Mouse (Mus musculus) midbrain, embryonic 14.5 days (tissue): ENCODE measurements at regions not wholly inside any gene's neighbourhood (a gene's known extent, or its start where the extent isn't known, plus 50 kb on each side); places are given as distances from the start of the nearest gene placed in this dataset.

Experiments
- ATAC-seq: fragments of 200-750 bp; cut with Nextera tagmentation; 2 replicates; pipeline ENCODE4 v1.8.0; 2017; ENCODE audit warnings: moderate number of reproducible peaks, moderate library complexity; ENCODE audit not compliant: low FRiP score, low TSS enrichment
- DNase-seq: peaks from one replicate; pipeline ENCODE4 v3.0.0-alpha.2; 2015
- H3K27ac ChIP-seq: fragments of 300-500 bp; sonication (generic); replicated peaks from 2 replicates; pipeline ENCODE4 v1.5.1; 2014; ENCODE audit warnings: mild to moderate bottlenecking, low read depth, low read length, moderate library complexity
- H3K27me3 ChIP-seq: fragments of 300-500 bp; sonication (generic); 2 replicates; pipeline ENCODE4 v1.6.1; 2014; ENCODE audit warnings: low read length, control low read depth, mixed read lengths; ENCODE audit not compliant: control insufficient read depth, insufficient read depth
- H3K36me3 ChIP-seq: fragments of 300-500 bp; sonication (generic); 2 replicates; pipeline ENCODE4 v1.6.1; 2014; ENCODE audit warnings: low read length, control low read depth; ENCODE audit not compliant: control insufficient read depth, insufficient read depth
- H3K4me1 ChIP-seq: fragments of 300-500 bp; sonication (generic); 2 replicates; pipeline ENCODE4 v1.6.1; 2014; ENCODE audit warnings: mild to moderate bottlenecking, antibody characterized with exemption, low read length, control low read depth; ENCODE audit not compliant: control insufficient read depth, insufficient read depth
- H3K4me2 ChIP-seq: fragments of 300-500 bp; sonication (generic); 2 replicates; pipeline ENCODE4 v1.6.1; 2014; ENCODE audit warnings: mild to moderate bottlenecking, low read length, moderate library complexity
- H3K4me3 ChIP-seq: fragments of 300-500 bp; sonication (generic); replicated peaks from 2 replicates; pipeline ENCODE4 v1.5.1; 2014; ENCODE audit warnings: low read depth, low read length
- H3K9ac ChIP-seq: fragments of 300-500 bp; sonication (generic); replicated peaks from 2 replicates; pipeline ENCODE4 v1.6.1; 2014; ENCODE audit warnings: mild to moderate bottlenecking, low read length, moderate library complexity
- H3K9me3 ChIP-seq: fragments of 300-500 bp; sonication (generic); 2 replicates; pipeline ENCODE4 v1.6.1; 2016; ENCODE audit warnings: low read length, control low read depth, mixed read lengths; ENCODE audit not compliant: control insufficient read depth
- WGBS: fragments of 180-500 bp; shearing (Covaris S2); extraction: QIAGEN DNeasy Blood & Tissue Kit; methylation state at CpG from one replicate; pipeline ENCODE4 v1.1.7; 2014; 5-methylcytosine and 5-hydroxymethylcytosine counted together

DNA sequence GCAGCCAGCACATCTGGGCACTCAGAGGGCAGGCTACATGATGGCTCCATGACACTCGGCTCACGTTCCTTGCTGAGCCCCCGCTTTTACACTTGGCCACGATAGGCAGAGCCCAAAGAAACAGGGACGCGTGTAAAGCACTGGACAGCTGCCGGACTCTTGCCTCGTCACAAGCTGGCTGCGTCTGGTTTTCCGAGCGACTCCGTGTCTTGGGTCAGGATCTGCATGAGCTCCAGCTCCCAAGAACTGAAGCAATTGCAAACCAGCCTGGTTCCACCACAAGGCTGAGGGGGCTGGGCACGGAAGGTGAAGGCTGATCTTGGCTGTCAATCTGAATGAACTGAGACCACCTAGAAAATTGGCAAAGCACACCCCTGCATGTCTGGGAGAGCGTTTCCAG lies 65.1 kb upstream of the Zfp423 start:
- H3K4me3 ChIP-seq: no peak overlapping the region
- no peaks in the 10 kb centered on the region for H3K9me3 ChIP-seq
- WGBS: 89% methylated on average over 14 of the region's 14 CpGs
- no peaks in the 10 kb centered on the region for H3K27me3 ChIP-seq
- ATAC-seq (no peak), DNase-seq (no peak)
- H3K4me2 ChIP-seq: no peak overlapping the region
- no peaks in the 10 kb centered on the region for H3K36me3 ChIP-seq
- no peak overlapping the region for H3K9ac ChIP-seq
- H3K27ac ChIP-seq: no peak overlapping the region
- H3K4me1 ChIP-seq: peaks cover 10% of the 10 kb centered on the region; the same call in 1 of the 2 replicates

DNA sequence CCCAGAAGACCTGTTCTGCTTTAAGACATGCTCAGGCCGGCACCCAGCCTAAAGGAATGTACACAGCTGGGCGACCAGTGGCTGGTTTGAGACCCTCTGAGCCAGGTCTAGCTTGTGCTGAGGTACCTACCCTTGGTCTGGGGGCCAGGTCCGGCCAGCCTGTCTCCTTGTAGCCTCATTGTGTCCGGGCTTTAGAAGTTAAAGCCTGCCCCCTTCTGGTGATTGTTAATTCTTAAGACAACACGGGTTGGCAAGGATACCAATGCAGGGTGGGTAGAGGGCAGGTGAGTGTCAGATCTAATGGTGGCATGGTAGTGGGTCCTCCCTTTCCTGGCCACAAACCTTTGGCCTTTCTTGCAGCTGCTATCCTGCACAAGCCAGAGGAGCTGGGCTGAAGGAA lies 64.0 kb upstream of the Zfp423 start:
- DNase-seq (peak; percentile 91), ATAC-seq (peak; percentile 70; the same call in 1 of the 2 replicates)
- peaks cover 1% of the 10 kb centered on the region; the same call in 1 of the 2 replicates for H3K9me3 ChIP-seq
- no peaks in the 10 kb centered on the region for H3K36me3 ChIP-seq
- no peak overlapping the region for H3K9ac ChIP-seq
- H3K4me3 ChIP-seq: no peak overlapping the region
- peaks cover 10% of the 10 kb centered on the region; the same call in 1 of the 2 replicates for H3K4me1 ChIP-seq
- no peak overlapping the region for H3K27ac ChIP-seq
- no peaks in the 10 kb centered on the region for H3K27me3 ChIP-seq
- WGBS: 13% methylated on average over 5 of the region's 5 CpGs
- no peak overlapping the region for H3K4me2 ChIP-seq

DNA sequence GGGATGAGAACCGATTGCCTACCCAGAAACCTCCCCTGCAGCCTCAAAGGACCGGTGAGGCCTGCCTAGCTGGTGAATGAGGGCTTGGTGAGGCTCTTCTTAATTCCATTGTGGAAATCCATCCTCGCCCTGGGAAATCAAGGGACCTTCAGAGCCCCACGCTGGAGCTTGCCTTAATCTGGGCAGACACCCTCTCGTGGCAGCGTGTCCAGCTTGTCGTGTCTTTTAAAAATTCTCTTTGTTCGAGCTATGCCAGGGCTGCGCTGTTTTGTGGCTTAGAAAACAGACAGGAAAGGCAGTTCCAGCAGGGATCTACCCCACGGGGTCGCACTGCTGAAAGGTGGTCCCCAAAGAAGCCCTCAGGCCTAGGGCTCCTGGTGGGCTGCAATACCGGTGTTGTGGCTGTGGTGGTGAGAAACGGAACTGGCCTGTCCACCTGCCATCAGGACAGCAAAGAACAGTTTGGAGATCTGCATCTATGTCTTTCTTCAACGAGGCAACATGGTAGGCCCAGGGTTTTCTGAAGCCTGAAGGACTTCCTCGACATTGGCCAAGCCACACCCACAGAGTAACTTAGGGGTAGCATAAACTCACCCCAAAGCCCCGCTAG lies 63.5 kb upstream of the Zfp423 start:
- Histone ChIP-seq H3K4me2 (no peak overlapping the region), H3K27me3 (no peaks in the 10 kb centered on the region), H3K4me1 (peaks cover 10% of the 10 kb centered on the region; the same call in 1 of the 2 replicates), H3K27ac (0 out of 2 replicates have a peak overlapping the region, but pooled peaks have one; percentile 37), H3K9ac (peak overlapping the region; percentile 26; the same call in 1 of the 2 replicates), H3K36me3 (no peaks in the 10 kb centered on the region), H3K4me3 (no peak overlapping the region), H3K9me3 (peaks cover 4% of the 10 kb centered on the region)
- DNase-seq (peak; percentile 63), ATAC-seq (0 out of 2 replicates have a peak, but pooled peaks have one; percentile 27)
- 34% methylated on average over 16 of the region's 16 CpGs for whole genome bisulfite sequencing

DNA sequence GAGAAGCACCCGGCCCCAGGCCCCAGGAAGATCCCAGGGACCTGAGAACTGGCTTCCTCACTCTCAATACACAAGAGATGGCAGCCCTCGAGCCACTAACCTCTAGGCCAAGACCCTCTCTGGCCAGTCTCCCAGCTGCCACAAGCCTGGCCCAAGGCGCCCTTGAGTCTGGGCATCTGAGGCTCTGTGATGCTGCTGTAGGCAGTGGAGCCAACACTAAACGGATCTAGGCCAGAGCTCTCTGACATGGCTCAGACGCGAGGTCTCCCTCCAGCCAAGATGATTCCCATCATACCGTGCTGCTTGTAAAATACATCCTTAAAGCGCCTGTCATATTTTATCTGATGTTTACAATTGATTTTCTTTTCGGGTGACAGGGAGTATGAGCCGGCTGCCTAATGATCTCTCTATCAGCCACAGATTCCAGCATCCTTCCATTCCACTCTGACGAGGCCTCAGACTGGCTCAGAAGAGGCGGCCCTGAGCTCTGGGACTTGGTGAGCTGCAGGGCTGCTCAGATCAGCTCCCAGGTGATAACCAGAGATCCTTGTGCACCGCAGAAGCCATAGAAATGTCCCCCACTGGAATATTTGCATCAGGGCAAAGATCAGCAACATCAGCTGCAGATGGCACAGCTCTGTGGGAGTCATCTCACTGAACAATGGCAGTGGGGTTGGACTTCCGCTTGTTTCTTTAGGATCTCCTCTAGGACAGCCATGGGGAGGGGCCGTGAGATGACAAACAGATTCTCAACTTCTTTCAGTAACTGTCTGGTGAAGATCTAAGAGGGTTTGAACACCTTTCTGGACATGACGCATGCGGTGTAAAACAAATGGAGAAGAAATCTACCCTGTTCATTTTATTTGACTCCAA lies 60.1 kb upstream of the Zfp423 start:
- peak; percentile 35 for DNase-seq
- Histone ChIP-seq H3K27ac (0 out of 2 replicates have a peak overlapping the region, but pooled peaks have one; percentile 41), H3K4me3 (no peak overlapping the region), H3K9ac (no peak overlapping the region), H3K4me2 (no peak overlapping the region), H3K4me1 (peaks cover 10% of the 10 kb centered on the region; the same call in 1 of the 2 replicates), H3K9me3 (peaks cover 4% of the 10 kb centered on the region), H3K27me3 (no peaks in the 10 kb centered on the region), H3K36me3 (no peaks in the 10 kb centered on the region)
- no peak for ATAC-seq
- WGBS: 62% methylated on average over 17 of the region's 17 CpGs

DNA sequence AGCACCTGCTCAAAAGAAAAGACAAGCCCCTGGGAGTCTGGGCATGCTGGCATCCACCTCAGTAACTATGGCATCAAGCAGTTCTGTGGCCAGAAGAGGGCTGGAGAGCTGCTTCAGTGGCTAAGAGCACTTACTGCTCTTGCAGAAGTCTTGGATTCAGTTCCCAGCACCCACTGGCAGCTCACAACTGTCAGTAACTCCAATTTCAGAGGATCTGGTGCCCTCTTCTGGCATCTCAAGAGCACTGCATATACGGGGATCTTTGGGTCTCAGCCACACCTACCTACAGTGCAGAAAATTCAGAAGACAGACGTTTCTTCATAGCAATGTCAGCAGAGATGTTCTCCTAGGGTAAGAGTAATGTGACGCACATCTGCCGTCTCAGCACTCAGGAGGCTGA lies 59.1 kb upstream of the Zfp423 start:
- peaks cover 10% of the 10 kb centered on the region; the same call in 1 of the 2 replicates for H3K4me1 ChIP-seq
- no peak overlapping the region for H3K9ac ChIP-seq
- H3K27ac ChIP-seq: no peak overlapping the region
- no peak for DNase-seq
- H3K9me3 ChIP-seq: peaks cover 4% of the 10 kb centered on the region
- no peaks in the 10 kb centered on the region for H3K27me3 ChIP-seq
- no peak for ATAC-seq
- WGBS: 94% methylated on average over 4 of the region's 4 CpGs
- H3K36me3 ChIP-seq: no peaks in the 10 kb centered on the region
- no peak overlapping the region for H3K4me3 ChIP-seq
- no peak overlapping the region for H3K4me2 ChIP-seq

DNA sequence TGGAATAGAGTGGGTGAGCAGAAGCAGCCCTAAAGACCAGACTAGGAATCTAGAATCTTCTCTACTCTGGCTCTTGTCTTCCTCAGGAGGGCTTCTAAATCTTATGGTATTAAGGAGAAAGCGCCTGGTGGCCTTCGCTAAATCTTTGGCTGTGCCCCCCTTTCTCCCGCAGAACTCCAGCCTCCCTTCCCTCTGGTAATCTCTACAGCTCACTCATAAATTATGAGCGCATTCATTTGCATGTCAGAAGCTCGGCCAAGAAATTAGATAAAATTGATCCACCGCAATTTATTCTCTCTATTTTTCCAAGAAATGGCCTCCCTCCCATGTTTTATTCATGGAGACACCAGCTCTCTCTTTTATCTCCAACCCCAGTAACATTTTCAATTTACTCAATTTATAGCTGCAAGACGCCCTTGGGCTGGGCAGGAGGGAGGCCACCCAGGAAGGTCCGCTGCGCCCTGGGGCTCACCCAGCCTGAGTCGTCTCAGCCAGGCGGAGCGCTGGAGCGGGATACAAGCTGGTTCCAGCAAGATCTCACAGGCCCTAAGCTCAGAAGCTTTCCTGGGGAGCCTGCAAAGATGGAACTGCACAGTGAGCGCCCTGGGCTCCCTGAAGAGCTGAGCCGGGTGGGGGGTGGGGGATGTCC lies 52.9 kb upstream of the Zfp423 start:
- H3K27ac ChIP-seq: peak overlapping the region; percentile 71
- peaks cover 15% of the 10 kb centered on the region for H3K4me1 ChIP-seq
- H3K36me3 ChIP-seq: no peaks in the 10 kb centered on the region
- 0 out of 2 replicates have a peak overlapping the region, but pooled peaks have one; percentile 6 for H3K4me2 ChIP-seq
- ATAC-seq (peak; percentile 72; the same call in 1 of the 2 replicates), DNase-seq (peak; percentile 79)
- no peaks in the 10 kb centered on the region for H3K9me3 ChIP-seq
- no peak overlapping the region for H3K4me3 ChIP-seq
- no peaks in the 10 kb centered on the region for H3K27me3 ChIP-seq
- 24% methylated on average over 15 of the region's 15 CpGs for WGBS
- no peak overlapping the region for H3K9ac ChIP-seq

DNA sequence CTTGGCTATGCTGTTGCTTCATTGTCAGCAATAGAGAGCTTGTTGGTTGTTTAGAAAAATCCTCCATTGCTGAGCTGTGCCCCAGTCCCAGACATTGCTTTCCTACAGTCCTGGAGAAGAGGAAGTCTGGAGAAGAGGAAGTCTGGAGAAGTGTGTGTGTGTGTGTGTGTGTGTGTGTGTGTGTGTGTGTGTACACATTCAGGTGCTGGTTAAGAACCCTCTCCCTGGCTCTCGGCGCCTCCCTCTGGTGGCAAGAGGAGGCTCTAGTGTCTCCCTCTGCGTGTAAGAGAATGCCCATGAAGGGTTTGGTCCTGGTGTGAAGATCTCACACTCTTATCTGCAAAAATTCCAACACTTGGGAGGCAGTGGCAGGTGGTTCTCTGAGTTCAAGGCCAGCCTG lies 51.2 kb upstream of the Zfp423 start:
- DNase-seq: peak; percentile 49

DNA sequence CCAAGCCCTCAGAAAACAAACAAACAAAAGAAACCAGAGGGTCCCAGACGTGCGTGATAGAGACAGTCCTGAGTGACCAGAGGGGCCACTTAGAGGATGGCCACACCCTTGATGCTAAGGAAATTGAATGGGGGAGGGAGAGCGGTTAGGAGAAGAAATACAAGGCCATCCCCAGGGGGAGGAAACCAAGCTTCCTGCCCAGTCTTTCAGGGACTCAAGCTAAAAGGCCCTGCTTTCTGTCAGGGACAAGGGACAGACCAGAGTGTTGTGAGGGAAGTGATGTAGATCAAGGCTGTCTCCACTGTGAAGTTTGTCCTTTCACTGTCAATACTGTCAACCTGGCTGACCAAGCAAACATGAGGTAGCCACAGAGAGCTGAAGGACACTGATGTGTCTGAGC lies 50.5 kb upstream of the Zfp423 start:
- WGBS: 70% methylated on average over 3 of the region's 3 CpGs

More for the DNA sequence above, 51.2 kb upstream of the Zfp423 start:
- peaks cover 15% of the 10 kb centered on the region for H3K4me1 ChIP-seq
- no peaks in the 10 kb centered on the region for H3K27me3 ChIP-seq
- no peaks in the 10 kb centered on the region for H3K9me3 ChIP-seq
- WGBS: 41% methylated on average over 3 of the region's 3 CpGs
- H3K36me3 ChIP-seq: no peaks in the 10 kb centered on the region
- H3K4me2 ChIP-seq: no peak overlapping the region
- no peak overlapping the region for H3K9ac ChIP-seq
- ATAC-seq: no peak
- H3K4me3 ChIP-seq: no peak overlapping the region
- H3K27ac ChIP-seq: no peak overlapping the region

More for the DNA sequence above, 50.5 kb upstream of the Zfp423 start:
- Histone ChIP-seq H3K4me2 (no peak overlapping the region), H3K4me1 (peaks cover 15% of the 10 kb centered on the region), H3K27ac (no peak overlapping the region), H3K9ac (no peak overlapping the region), H3K36me3 (no peaks in the 10 kb centered on the region), H3K27me3 (no peaks in the 10 kb centered on the region), H3K9me3 (no peaks in the 10 kb centered on the region), H3K4me3 (no peak overlapping the region)
- no peak for ATAC-seq
- DNase-seq: no peak
